Mouse (Mus musculus): ENCODE results near the gene Sestd1.

Gene Sestd1

GRCm38 (mm10) chr2:77212885-77213284 lies 67.5 kb downstream of the Sestd1 start:
- no peak for DNase-seq (ENCODE audit: low spot score in 2 of 2)

- peak in 1 of 2 experiments; percentile 31 for DNase-seq (ENCODE audit: low spot score in 2 of 2)
Observed at GRCm38 (mm10) chr2:77206951-77207350, 73.4 kb downstream of the Sestd1 start.

GRCm38 (mm10) chr2:77203916-77204315 lies 76.5 kb downstream of the Sestd1 start:
- DNase-seq (ENCODE audit: low spot score in 2 of 2): no peak

GRCm38 (mm10) chr2:77201900-77202299 lies 78.5 kb downstream of the Sestd1 start:
- DNase-seq (ENCODE audit: low spot score in 2 of 2): no peak

- no peak for DNase-seq (ENCODE audit: low spot score in 2 of 2)
Observed at GRCm38 (mm10) chr2:77200958-77201614, 79.3 kb downstream of the Sestd1 start.

- no peak for DNase-seq (ENCODE audit: low spot score in 2 of 2)
Observed at GRCm38 (mm10) chr2:77200379-77200778, 80.0 kb downstream of the Sestd1 start.

GRCm38 (mm10) chr2:77198246-77198645 lies 82.1 kb downstream of the Sestd1 start:
- DNase-seq (ENCODE audit: low spot score in 2 of 2): no peak

- no peak for DNase-seq (ENCODE audit: low spot score in 2 of 2)
Observed at GRCm38 (mm10) chr2:77196819-77197218, 83.6 kb downstream of the Sestd1 start.

- no peak for DNase-seq (ENCODE audit: low spot score in 2 of 2)
Observed at GRCm38 (mm10) chr2:77195056-77195455, 85.3 kb downstream of the Sestd1 start.

- no peak for DNase-seq (ENCODE audit: low spot score in 2 of 2)
Observed at GRCm38 (mm10) chr2:77191811-77192210, 88.6 kb downstream of the Sestd1 start.

GRCm38 (mm10) chr2:77190891-77191290 lies 89.5 kb downstream of the Sestd1 start:
- no peak for DNase-seq (ENCODE audit: low spot score in 2 of 2)

GRCm38 (mm10) chr2:77190301-77190700 lies 90.1 kb downstream of the Sestd1 start:
- DNase-seq (ENCODE audit: low spot score in 2 of 2): no peak

GRCm38 (mm10) chr2:77189671-77190070 lies 90.7 kb downstream of the Sestd1 start:
- DNase-seq (ENCODE audit: low spot score in 2 of 2): no peak

- no peak for DNase-seq (ENCODE audit: low spot score in 2 of 2)
Observed at GRCm38 (mm10) chr2:77187501-77187900, 92.9 kb downstream of the Sestd1 start.

- DNase-seq (ENCODE audit: low spot score in 2 of 2): no peak
Observed at GRCm38 (mm10) chr2:77186912-77187311, 93.5 kb downstream of the Sestd1 start.

- DNase-seq (ENCODE audit: low spot score in 2 of 2): no peak
Observed at GRCm38 (mm10) chr2:77184049-77184571, 96.3 kb downstream of the Sestd1 start.

GRCm38 (mm10) chr2:77183646-77184045 lies 96.7 kb downstream of the Sestd1 start:
- peak in 1 of 2 experiments; percentile 19 for DNase-seq (ENCODE audit: low spot score in 2 of 2)

- DNase-seq (ENCODE audit: low spot score in 2 of 2): no peak
Observed at GRCm38 (mm10) chr2:77182996-77183380, 97.4 kb downstream of the Sestd1 start.

- DNase-seq (ENCODE audit: low spot score in 2 of 2): no peak
Observed at GRCm38 (mm10) chr2:77182271-77182995, 98.0 kb downstream of the Sestd1 start.

GRCm38 (mm10) chr2:77177472-77177871 lies 102.9 kb downstream of the Sestd1 start:
- DNase-seq (ENCODE audit: low spot score in 2 of 2): no peak

GRCm38 (mm10) chr2:77176413-77176812 lies 104.0 kb downstream of the Sestd1 start:
- DNase-seq (ENCODE audit: low spot score in 2 of 2): no peak

GRCm38 (mm10) chr2:77175411-77175810 lies 105.0 kb downstream of the Sestd1 start:
- no peak for DNase-seq (ENCODE audit: low spot score in 2 of 2)

- DNase-seq (ENCODE audit: low spot score in 2 of 2): no peak
Observed at GRCm38 (mm10) chr2:77174313-77174712, 106.1 kb downstream of the Sestd1 start.

Data from right cerebral cortex, adult 2 months (tissue).